Mouse (Mus musculus) lung, adult 2 months (tissue): ENCODE measurements around the gene Tjp2.

Experiments
- CTCF ChIP-seq: fragments of 200-500 bp; IDR thresholded peaks from 2 replicates; pipeline ENCODE4 v1.5.1; 2011; ENCODE audit warnings: mild to moderate bottlenecking, low read length, control low read depth; ENCODE audit not compliant: insufficient read depth
- POLR2A ChIP-seq: fragments of 200-500 bp; IDR thresholded peaks from 2 replicates; pipeline ENCODE4 v1.6.1; 2011; ENCODE audit warnings: low read depth, mild to moderate bottlenecking, control low read depth, low read length, borderline replicate concordance; ENCODE audit errors: extremely low read depth

DNA sequence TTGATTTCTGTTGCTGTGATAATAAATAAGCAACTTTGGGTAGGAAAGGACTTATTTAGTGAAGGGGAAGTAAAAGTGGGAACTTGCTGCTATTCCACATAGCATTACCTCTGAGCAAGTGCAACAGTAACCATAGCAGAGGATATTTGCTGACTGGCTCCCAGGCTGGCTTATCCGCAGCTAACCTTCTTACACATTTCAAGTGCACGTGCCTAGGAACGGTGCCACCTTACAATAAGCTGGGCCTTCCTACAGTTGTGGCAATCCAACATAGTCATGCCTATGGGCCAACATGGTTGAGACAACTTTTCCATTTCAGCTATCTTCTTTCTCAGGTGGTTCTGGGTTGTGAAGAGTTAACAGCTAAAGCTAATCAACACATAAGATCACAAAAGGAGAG is 147.2 kb downstream of the Tjp2 start:
- TF ChIP-seq POLR2A, result no peak
- no peak for TF ChIP-seq CTCF
